Mouse (Mus musculus) embryonic fibroblast, embryonic 13.5 days (primary cell): ENCODE measurements around the gene Itgb5.

Experiments
- CTCF ChIP-seq: IDR thresholded peaks from 2 replicates; pipeline ENCODE4 v1.5.1; 2011; ENCODE audit warnings: mild to moderate bottlenecking, control low read depth, low read length, moderate library complexity, borderline replicate concordance; ENCODE audit not compliant: insufficient read depth
- POLR2A ChIP-seq: IDR thresholded peaks from 2 replicates; pipeline ENCODE4 v1.6.1; 2011; ENCODE audit warnings: low read depth, mild to moderate bottlenecking, control low read depth, low read length, moderate library complexity

DNA sequence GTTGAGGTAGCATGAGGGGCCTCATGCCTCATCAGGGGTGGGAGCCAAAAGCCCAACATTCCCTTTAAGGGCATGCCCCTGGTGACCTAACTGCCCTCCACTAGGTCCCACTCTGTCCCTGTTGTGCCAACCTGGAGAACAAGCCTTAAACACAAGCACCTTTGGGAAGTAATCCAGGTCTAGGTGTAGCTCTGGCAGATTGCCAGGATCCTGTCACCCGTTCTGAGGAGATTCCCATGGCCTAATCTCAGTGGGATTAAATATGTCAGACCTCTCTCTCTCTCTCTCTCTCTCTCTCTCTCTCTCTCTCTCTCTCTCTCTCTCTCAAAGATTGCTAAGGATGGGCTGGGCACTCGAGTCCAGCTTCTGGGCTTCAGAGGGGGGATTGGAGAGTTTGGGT is 102.2 kb downstream of the Itgb5 start:
- TF ChIP-seq CTCF: no peak
- TF ChIP-seq POLR2A: no peak
